Mouse (Mus musculus): ENCODE results near the gene Ttc3.

GRCm38 (mm10) chr16:94395051-94395450 is 24.6 kb downstream of the Ttc3 start:
- TF ChIP-seq EP300 (IDR thresholded peaks at IDR 0.05; ENCODE audit: low read depth) = no peak
- TF ChIP-seq CTCF (IDR thresholded peaks at IDR 0.05; ENCODE audit: low read depth) = no peak
